Mouse (Mus musculus) olfactory bulb, adult 2 months (tissue): Measurements from ENCODE around the gene Kcne4. TPM values are rescaled to one million over a fixed set of nuclear protein-coding genes. Genes with fewer than 3 reads are reported as not detected.

Source experiments
- H3K27ac ChIP-seq: fragments of 200-500 bp; 2 replicates; pipeline ENCODE4 v1.5.1; 2012; ENCODE audit warnings: low read depth, low read length; ENCODE audit not compliant: insufficient read depth
- H3K4me1 ChIP-seq: fragments of 200-500 bp; 2 replicates; pipeline ENCODE4 v1.6.1; 2012; ENCODE audit warnings: low read length; ENCODE audit not compliant: control insufficient read depth, insufficient read depth
- H3K4me3 ChIP-seq: fragments of 200-500 bp; 2 replicates; pipeline ENCODE4 v1.5.1; 2012; ENCODE audit warnings: mild to moderate bottlenecking, low read depth, low read length, moderate library complexity; ENCODE audit not compliant: insufficient read depth
- CTCF ChIP-seq: fragments of 200-500 bp; IDR thresholded peaks from 2 replicates; pipeline ENCODE4 v1.5.1; 2012; ENCODE audit warnings: low read depth, mild to moderate bottlenecking, low read length, moderate library complexity; ENCODE audit not compliant: insufficient read depth
- POLR2A ChIP-seq: fragments of 200-500 bp; IDR thresholded peaks from 2 replicates; pipeline ENCODE4 v1.6.1; 2012; ENCODE audit warnings: mild to moderate bottlenecking, low read depth, low read length, moderate library complexity; ENCODE audit not compliant: insufficient read depth
- WGBS: fragments of 180-500 bp; shearing (Covaris S2); methylation state at CpG from one replicate; pipeline ENCODE4 v1.1.7; 2018; 5-methylcytosine and 5-hydroxymethylcytosine counted together
- polyA plus RNA-seq: library from polyadenylated mRNA; stranded (reverse); fragments of >200 nt; gene quantifications from 2 replicates; pipeline ENCODE4 v1.2.4, GENCODE M21; 2012; ENCODE audit warnings: low replicate concordance; ENCODE audit not compliant: missing spikeins, insufficient read depth, insufficient read length

The Kcne4 gene
- polyA plus RNA-seq, 1 experiment = not detected

GRCm38 (mm10) chr1:78846471-78846870 is 29.9 kb downstream of the Kcne4 start:
- Histone ChIP-seq H3K4me1 (no peaks in the 10 kb centered on the region), H3K4me3 (no peak overlapping the region), H3K27ac (no peak overlapping the region)
- TF ChIP-seq CTCF (no peak), POLR2A (no peak)
- WGBS = 48% methylated on average over 2 of the region's 2 CpGs

DNA sequence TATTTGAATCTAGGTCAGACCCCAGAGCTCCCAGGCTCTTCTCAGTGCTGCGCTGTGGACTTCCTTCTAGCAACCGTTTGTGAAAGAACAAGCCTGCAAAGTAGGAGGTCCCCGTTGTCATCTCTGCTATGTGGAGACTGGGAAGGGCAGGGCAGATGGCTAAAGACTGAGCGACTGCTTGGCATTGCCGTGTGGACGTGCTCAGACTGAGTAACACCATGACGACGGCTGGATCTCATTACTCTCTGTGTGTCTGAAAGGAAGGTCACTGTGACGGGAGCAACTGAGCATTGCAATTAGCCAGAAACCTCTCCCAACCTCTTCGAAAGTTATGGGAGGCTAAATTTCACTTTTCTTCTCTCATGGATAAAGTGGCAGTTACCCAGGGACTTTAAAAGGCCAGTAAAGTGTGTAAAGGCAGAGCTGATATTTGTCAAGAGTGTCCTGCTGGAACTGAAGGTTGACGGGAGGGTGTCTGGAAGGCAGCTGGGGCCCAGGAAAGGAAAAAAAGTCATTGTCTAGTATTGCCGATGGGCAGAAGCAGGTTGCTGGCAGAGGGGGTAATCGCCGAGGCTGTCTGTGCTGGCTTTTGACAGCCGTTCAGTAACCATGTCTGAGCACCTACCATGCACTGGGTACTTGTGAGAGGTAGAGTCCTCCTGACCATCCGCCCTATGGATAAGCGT is 36.0 kb downstream of the Kcne4 start:
- Histone ChIP-seq H3K4me3 (no peak overlapping the region), H3K27ac (no peak overlapping the region), H3K4me1 (peaks cover 3% of the 10 kb centered on the region)
- WGBS = 32% methylated on average over 17 of the region's 17 CpGs
- no peak for TF ChIP-seq POLR2A
- TF ChIP-seq CTCF = no peak

DNA sequence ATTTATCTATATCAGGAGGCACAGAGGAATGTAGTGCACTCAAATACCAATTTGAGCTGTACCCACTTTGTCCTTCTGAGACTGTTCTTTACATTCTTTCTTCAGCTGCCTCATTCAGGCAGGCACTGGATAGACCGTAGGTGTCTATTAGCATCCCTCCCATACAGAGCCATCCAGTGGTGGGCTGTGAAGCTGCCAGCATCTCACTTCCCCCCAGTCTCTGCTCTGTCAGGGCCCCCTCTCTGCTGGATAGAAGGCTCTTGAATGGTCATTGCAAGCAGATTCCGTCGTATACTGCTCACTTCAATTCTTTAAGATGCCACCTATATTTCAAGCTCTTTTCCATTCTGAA is 36.5 kb downstream of the Kcne4 start:
- WGBS = 88% methylated on average over 3 of the region's 3 CpGs
- Histone ChIP-seq H3K4me1 (peaks cover 3% of the 10 kb centered on the region), H3K4me3 (no peak overlapping the region), H3K27ac (no peak overlapping the region)
- TF ChIP-seq POLR2A (no peak), CTCF (no peak)

DNA sequence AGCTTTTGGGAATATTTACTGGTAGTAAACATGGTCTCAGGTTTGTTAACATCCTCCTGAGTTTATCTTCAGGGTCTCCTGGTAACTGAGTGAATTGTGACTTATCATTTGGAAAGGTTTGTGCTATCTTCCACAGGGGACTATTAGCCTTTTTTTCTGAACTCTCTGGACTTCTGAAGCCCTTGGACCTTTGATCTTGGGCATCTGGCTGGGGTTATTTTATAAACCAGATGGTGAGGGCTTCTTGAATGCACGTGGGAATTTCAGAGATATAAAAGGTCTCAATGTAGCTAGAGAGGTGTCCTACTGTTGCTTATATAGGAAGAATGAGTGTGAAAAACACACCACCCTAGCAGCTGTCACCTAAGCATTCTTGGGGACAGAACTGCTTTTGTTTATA is 37.7 kb downstream of the Kcne4 start:
- WGBS = 65% methylated on average over 1 of the region's 1 CpGs
- Histone ChIP-seq H3K4me1 (peaks cover 3% of the 10 kb centered on the region), H3K27ac (no peak overlapping the region), H3K4me3 (no peak overlapping the region)
- TF ChIP-seq POLR2A = no peak
- TF ChIP-seq CTCF = no peak

DNA sequence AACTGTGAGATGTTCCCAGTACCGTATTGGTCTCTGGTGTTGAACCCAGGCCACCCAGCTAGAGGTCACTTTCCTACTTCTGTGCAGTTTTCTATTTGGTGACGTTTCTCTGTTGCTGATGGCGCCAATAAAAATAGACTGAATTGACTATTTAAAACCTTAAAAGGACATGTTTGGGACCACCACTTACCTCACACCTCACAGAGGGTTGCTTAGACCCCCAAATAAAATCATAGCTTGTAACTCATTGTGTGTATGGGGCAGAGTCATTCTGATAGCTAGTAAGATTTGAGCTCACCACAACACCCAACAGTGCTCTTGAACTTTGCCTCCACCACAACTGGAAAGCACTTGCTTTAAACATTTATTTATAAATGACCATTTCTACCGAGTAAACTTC is 43.0 kb downstream of the Kcne4 start:
- WGBS = 85% methylated on average over 4 of the region's 4 CpGs
- H3K4me1 ChIP-seq = peaks cover 3% of the 10 kb centered on the region; the same call in 1 of the 2 replicates
- TF ChIP-seq CTCF (no peak), POLR2A (no peak)
- H3K4me3 ChIP-seq = no peak overlapping the region
- H3K27ac ChIP-seq = no peak overlapping the region

GRCm38 (mm10) chr1:78860056-78860455 is 43.5 kb downstream of the Kcne4 start:
- Histone ChIP-seq H3K27ac (no peak overlapping the region), H3K4me3 (no peak overlapping the region), H3K4me1 (peaks cover 3% of the 10 kb centered on the region; the same call in 1 of the 2 replicates)
- 74% methylated on average over 7 of the region's 7 CpGs for WGBS
- TF ChIP-seq CTCF (no peak), POLR2A (no peak)

DNA sequence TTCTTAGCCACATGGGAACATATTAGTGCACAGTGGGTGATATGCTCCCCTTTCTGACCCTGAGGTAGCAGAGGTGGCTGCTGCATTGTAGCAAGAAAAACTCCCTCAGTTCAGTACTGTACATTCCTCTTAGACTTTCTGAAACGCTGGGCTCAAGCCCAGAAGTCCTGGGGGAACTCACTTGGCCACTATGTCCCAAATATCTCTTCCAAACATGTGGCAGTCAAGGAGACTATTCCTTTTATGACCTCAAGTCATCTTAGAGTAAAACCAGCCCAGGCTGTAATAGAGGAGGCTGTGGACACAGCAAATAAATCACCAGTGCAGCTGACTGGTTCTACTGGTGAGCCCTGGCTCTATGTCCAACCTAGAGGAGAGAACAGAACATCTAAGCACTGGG is 45.7 kb downstream of the Kcne4 start:
- 84% methylated on average over 1 of the region's 1 CpGs for WGBS
- H3K4me3 ChIP-seq = no peak overlapping the region

DNA sequence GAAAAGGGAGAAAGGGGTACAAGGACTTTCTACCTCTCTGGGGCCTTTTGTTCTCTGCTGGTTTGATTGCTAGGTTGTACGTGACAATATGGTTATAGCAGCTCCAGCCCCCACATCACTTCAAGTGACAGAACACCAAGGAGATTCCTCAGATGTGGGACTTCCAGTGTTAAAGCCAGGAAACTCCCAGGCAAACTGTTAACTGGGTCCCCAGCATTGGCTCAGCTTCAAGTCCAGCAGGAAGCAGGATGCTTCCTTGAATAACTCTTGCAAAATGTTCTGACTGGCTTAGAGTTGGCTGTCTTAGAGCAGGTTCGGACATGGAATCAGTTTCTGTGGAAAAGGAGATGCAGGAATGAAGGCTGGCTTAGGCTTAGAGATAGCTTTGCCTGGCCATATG is 47.3 kb downstream of the Kcne4 start:
- Histone ChIP-seq H3K27ac (no peak overlapping the region), H3K4me1 (peaks cover 3% of the 10 kb centered on the region; the same call in 1 of the 2 replicates), H3K4me3 (no peak overlapping the region)
- TF ChIP-seq POLR2A (no peak), CTCF (no peak)
- WGBS = 76% methylated on average over 2 of the region's 2 CpGs

More for the DNA sequence above, 45.7 kb downstream of the Kcne4 start:
- peaks cover 3% of the 10 kb centered on the region; the same call in 1 of the 2 replicates for H3K4me1 ChIP-seq
- TF ChIP-seq POLR2A = no peak
- TF ChIP-seq CTCF = no peak
- H3K27ac ChIP-seq = no peak overlapping the region

- TF ChIP-seq POLR2A (no peak), CTCF (no peak)
- Histone ChIP-seq H3K4me1 (peaks cover 3% of the 10 kb centered on the region; the same call in 1 of the 2 replicates), H3K4me3 (no peak overlapping the region), H3K27ac (no peak overlapping the region)
- 53% methylated on average over 6 of the region's 6 CpGs for WGBS
These were observed 47.8 kb downstream of the Kcne4 start for GRCm38 (mm10) chr1:78864351-78864750.
